Mouse (Mus musculus) ES-E14 (cell line): ENCODE data around the gene Vash1. TPM values are rescaled to one million over a fixed set of nuclear protein-coding genes. Genes with fewer than 3 reads are reported as not detected.

Source experiments
- DNase-seq: peaks from one replicate; pipeline ENCODE4 v3.0.0-alpha.2; 2013; ENCODE audit warnings: low read depth, low spot score
- H3K27ac ChIP-seq: 2 replicates; pipeline ENCODE4 v1.5.1; 2012; ENCODE audit warnings: low read depth, mild to moderate bottlenecking, low read length, moderate library complexity, mixed read lengths; ENCODE audit not compliant: poor library complexity, insufficient read depth, severe bottlenecking
- H3K36me3 ChIP-seq: 2 replicates; pipeline ENCODE4 v1.6.1; 2012; ENCODE audit warnings: mild to moderate bottlenecking, low read length, moderate library complexity, mixed read lengths; ENCODE audit not compliant: control insufficient read depth, poor library complexity, insufficient read depth, severe bottlenecking
- H3K4me1 ChIP-seq, 2 experiments: fragments of 150-350 bp in 1 of 2; sonication (generic) in 1 of 2; 2 replicates each; pipeline ENCODE4 v1.6.1; 2012; ENCODE audit warnings: low read length in 2 of 2, mild to moderate bottlenecking in 1 of 2, mixed read lengths in 1 of 2; ENCODE audit not compliant: control insufficient read depth in 2 of 2, insufficient read depth in 2 of 2, poor library complexity in 1 of 2
- H3K4me3 ChIP-seq, 2 experiments: fragments of 150-350 bp in 1 of 2; sonication (generic) in 1 of 2; 2 replicates each; pipeline ENCODE4 v1.5.1; 2012; ENCODE audit warnings: low read length in 2 of 2, low read depth in 1 of 2, mild to moderate bottlenecking in 1 of 2, mixed read lengths in 1 of 2; ENCODE audit not compliant: insufficient read depth in 1 of 2, poor library complexity in 1 of 2, severe bottlenecking in 1 of 2
- H3K9ac ChIP-seq: 2 replicates; pipeline ENCODE4 v1.6.1; 2012; ENCODE audit warnings: low read depth, mild to moderate bottlenecking, low read length, mixed read lengths; ENCODE audit not compliant: poor library complexity, insufficient read depth, severe bottlenecking
- H3K9me3 ChIP-seq: fragments of 150-350 bp; sonication (generic); 2 replicates; pipeline ENCODE4 v1.6.1; 2012; ENCODE audit warnings: low read depth, mild to moderate bottlenecking, low read length; ENCODE audit not compliant: control insufficient read depth, insufficient read depth
- CHD2 ChIP-seq: IDR thresholded peaks from 2 replicates; pipeline ENCODE4 v1.6.1; 2014; ENCODE audit warnings: mild to moderate bottlenecking, low read depth, low read length, inconsistent platforms
- HCFC1 ChIP-seq: IDR thresholded peaks from 2 replicates; pipeline ENCODE4 v1.6.1; 2012; ENCODE audit warnings: low read length, inconsistent platforms, borderline replicate concordance; ENCODE audit not compliant: insufficient read depth
- MAFK ChIP-seq: IDR thresholded peaks from 2 replicates; pipeline ENCODE4 v1.6.1; 2014; ENCODE audit warnings: mild to moderate bottlenecking, low read depth, low read length, inconsistent platforms; ENCODE audit not compliant: insufficient read depth
- ZC3H11A ChIP-seq: IDR thresholded peaks from 2 replicates; pipeline ENCODE4 v1.6.1; 2012; ENCODE audit warnings: low read depth, mild to moderate bottlenecking, inconsistent platforms, low read length, borderline replicate concordance
- ZNF384 ChIP-seq: IDR thresholded peaks from 2 replicates; pipeline ENCODE4 v1.6.1; 2012; ENCODE audit warnings: low read depth, low read length, inconsistent platforms
- in situ Hi-C, 2 experiments: fragments of 600-800 bp; cut with MboI; formaldehyde crosslinking; loops; one replicate each; pipeline ENCODE4 v1.15.1; 2025; ENCODE audit warnings: low sequenced_read_pairs in 2 of 2, inconsistent platforms in 1 of 2; ENCODE audit not compliant: unreplicated experiment in 2 of 2
- total RNA-seq: library from RNA; depleted of rRNA; stranded (reverse); fragments of 300-350 nt; gene quantifications from 2 replicates; pipeline ENCODE4 v1.2.3, GENCODE M21; 2012; rRNA removed

The Vash1 gene
- total RNA-seq, 1 experiment = 4.0 TPM

GRCm38 (mm10) chr12:86725706-86726105, 47.2 kb downstream of the Vash1 start:
- no peak overlapping the region for H3K27ac ChIP-seq
- peaks cover 7% of the 10 kb centered on the region; the same call in 1 of the 2 replicates for H3K36me3 ChIP-seq
- H3K9ac ChIP-seq = peak overlapping the region; percentile 87
- H3K4me1 ChIP-seq = peaks cover 0 to 2% of the 10 kb centered on the region in 2 experiments; a peak in 1 of 4 replicates
- H3K4me3 ChIP-seq = peak overlapping the region; percentile 82 to 86
- no peaks in the 10 kb centered on the region for H3K9me3 ChIP-seq
- in situ Hi-C loops = no loop called here
- TF ChIP-seq HCFC1 = no peak
- no peak for TF ChIP-seq ZC3H11A
- no peak for TF ChIP-seq ZNF384
- TF ChIP-seq MAFK = no peak
- no peak for TF ChIP-seq CHD2
- DNase-seq = no peak

GRCm38 (mm10) chr12:86726120-86726640, 47.7 kb downstream of the Vash1 start, which contains the start of gene Angel1:
Gene Angel1 (minus strand): TSS chr12:86726460.
- H3K36me3 ChIP-seq = peaks cover 7% of the 10 kb centered on the region; the same call in 1 of the 2 replicates
- no peaks in the 10 kb centered on the region for H3K9me3 ChIP-seq
- H3K4me3 ChIP-seq = peak within 1 kb of the TSS; percentile 82 to 86
- H3K4me1 ChIP-seq = peaks cover 0 to 2% of the 10 kb centered on the region in 2 experiments; a peak in 1 of 4 replicates
- H3K9ac ChIP-seq = peak within 1 kb of the TSS; percentile 87
- no peak within 1 kb of the TSS for H3K27ac ChIP-seq
- in situ Hi-C loops = no loop called here
- DNase-seq = peak; percentile 98
- TF ChIP-seq ZC3H11A = no peak
- peak; percentile 88 for TF ChIP-seq ZNF384
- TF ChIP-seq MAFK = no peak
- TF ChIP-seq HCFC1 = peak; percentile 72; the same call in 1 of the 2 replicates
- no peak for TF ChIP-seq CHD2

- in situ Hi-C loops = no loop called here
- no peak within 1 kb of the TSS for H3K9ac ChIP-seq
- no peaks in the 10 kb centered on the region for H3K36me3 ChIP-seq
- no peak for DNase-seq
- H3K4me3 ChIP-seq = no peak within 1 kb of the TSS
- TF ChIP-seq ZC3H11A (no peak), CHD2 (no peak), ZNF384 (no peak), MAFK (no peak), HCFC1 (no peak)
- H3K4me1 ChIP-seq = no peaks in the 10 kb centered on the region
- no peaks in the 10 kb centered on the region for H3K9me3 ChIP-seq
- H3K27ac ChIP-seq = no peak within 1 kb of the TSS
These were observed 55.9 kb downstream of the Vash1 start, which contains the start of gene Lrrc74a for GRCm38 (mm10) chr12:86734319-86734810. Gene Lrrc74a (plus strand): TSS chr12:86734369.

Other genes starting within 250 kb of the Vash1 start
- gene Angel1, start 47.8 kb downstream of the Vash1 start, total RNA-seq = 13.7 and 21.7 TPM in 2 replicates
- not detected in 2 replicates for gene Lrrc74a, start 55.7 kb downstream of the Vash1 start, total RNA-seq
- 39.5 and 43.2 TPM in 2 replicates for gene Irf2bpl, start 206.1 kb downstream of the Vash1 start, total RNA-seq